Comparison of ENCODE assay signal across 8 mouse cellular contexts in genomic region chr2:57111011-57111790, GRCm38 (mm10). TPM values are rescaled to one million over a fixed set of nuclear protein-coding genes. Genes with fewer than 3 reads are reported as not detected.
DNase-seq lines count a peak whose midpoint lies in the region; ATAC-seq lines count a peak whose summit lies in the region.

No protein-coding gene starts in this region.

- H3K4me1 ChIP-seq in intestine, embryonic 16.5 days (ENCODE audit: control insufficient read depth, insufficient read depth, low read length) = peaks cover 18% of the 10 kb centered on the region
- H3K4me1 ChIP-seq in intestine, embryonic 15.5 days (replicated peaks) = peaks cover 8% of the 10 kb centered on the region
- H3K4me1 ChIP-seq in embryonic facial prominence, embryonic 15.5 days = peaks cover 26% of the 10 kb centered on the region
- peaks cover 57% of the 10 kb centered on the region for H3K4me1 ChIP-seq in neural tube, embryonic 13.5 days (replicated peaks)

- peak overlapping the region; percentile 9 for H3K4me3 ChIP-seq in intestine, embryonic 16.5 days (ENCODE audit: low read length)
- no peak overlapping the region for H3K4me3 ChIP-seq in intestine, embryonic 15.5 days (replicated peaks)
- peak overlapping the region; percentile 18 for H3K4me3 ChIP-seq in embryonic facial prominence, embryonic 15.5 days (replicated peaks)
- H3K4me3 ChIP-seq in neural tube, embryonic 13.5 days = peak overlapping the region; percentile 55

- peak; percentile 15 for DNase-seq in induced T-regulatory cell, adult 2 months (ENCODE audit: low read depth)
- DNase-seq in frontal cortex, postnatal 25 days (ENCODE audit: low spot score in 2 of 2) = no peak
- no peak for DNase-seq in right cerebral cortex, postnatal 36 days (ENCODE audit: low spot score in 2 of 2)
- DNase-seq in adrenal gland, postnatal 4 days (ENCODE audit: low spot score in 2 of 2) = no peak

- H3K27me3 ChIP-seq in intestine, embryonic 16.5 days (replicated peaks; ENCODE audit: control insufficient read depth, insufficient read depth, low read length) = peaks cover 47% of the 10 kb centered on the region
- peaks cover 51% of the 10 kb centered on the region for H3K27me3 ChIP-seq in intestine, embryonic 15.5 days (replicated peaks)
- H3K27me3 ChIP-seq in embryonic facial prominence, embryonic 15.5 days = peaks cover 67% of the 10 kb centered on the region
- H3K27me3 ChIP-seq in neural tube, embryonic 13.5 days = peaks cover 89% of the 10 kb centered on the region

- ATAC-seq in intestine, embryonic 16.5 days = no peak
- ATAC-seq in intestine, embryonic 15.5 days = no peak
- ATAC-seq in embryonic facial prominence, embryonic 15.5 days (ENCODE audit: insufficient number of reproducible peaks, low FRiP score, low TSS enrichment, low read depth) = no peak
- ATAC-seq in neural tube, embryonic 13.5 days (ENCODE audit: low read depth) = no peak

- H3K4me2 ChIP-seq in intestine, embryonic 16.5 days (ENCODE audit: low read depth, low read length) = no peak overlapping the region
- H3K4me2 ChIP-seq in intestine, embryonic 15.5 days (replicated peaks) = no peak overlapping the region
- peak overlapping the region; percentile 21 for H3K4me2 ChIP-seq in embryonic facial prominence, embryonic 15.5 days (replicated peaks)
- H3K4me2 ChIP-seq in neural tube, embryonic 13.5 days = peak overlapping the region; percentile 98

- no peak overlapping the region for H3K9ac ChIP-seq in intestine, embryonic 16.5 days (ENCODE audit: low read depth, low read length)
- H3K9ac ChIP-seq in intestine, embryonic 15.5 days = no peak overlapping the region
- H3K9ac ChIP-seq in embryonic facial prominence, embryonic 15.5 days = no peak overlapping the region
- H3K9ac ChIP-seq in neural tube, embryonic 13.5 days = peak overlapping the region; percentile 52

- no peak overlapping the region for H3K27ac ChIP-seq in intestine, embryonic 16.5 days (ENCODE audit: low read length)
- no peak overlapping the region for H3K27ac ChIP-seq in intestine, embryonic 15.5 days
- H3K27ac ChIP-seq in embryonic facial prominence, embryonic 15.5 days (replicated peaks) = no peak overlapping the region
- H3K27ac ChIP-seq in neural tube, embryonic 13.5 days (replicated peaks) = peak overlapping the region; percentile 43

- no peaks in the 10 kb centered on the region for H3K9me3 ChIP-seq in intestine, embryonic 16.5 days (ENCODE audit: control insufficient read depth, low read length)
- H3K9me3 ChIP-seq in intestine, embryonic 15.5 days = no peaks in the 10 kb centered on the region
- no peaks in the 10 kb centered on the region for H3K9me3 ChIP-seq in embryonic facial prominence, embryonic 15.5 days (replicated peaks)
- H3K9me3 ChIP-seq in neural tube, embryonic 13.5 days = no peaks in the 10 kb centered on the region

- 23% methylated on average over 39 of the region's 39 CpGs for WGBS in intestine, embryonic 16.5 days
- WGBS in intestine, embryonic 15.5 days = 20% methylated on average over 39 of the region's 39 CpGs
- WGBS in embryonic facial prominence, embryonic 15.5 days = 17% methylated on average over 39 of the region's 39 CpGs
- WGBS in neural tube, embryonic 13.5 days = 3% methylated on average over 39 of the region's 39 CpGs

- H3K36me3 ChIP-seq in intestine, embryonic 16.5 days (ENCODE audit: control insufficient read depth, insufficient read depth, low read length) = no peaks in the 10 kb centered on the region
- H3K36me3 ChIP-seq in intestine, embryonic 15.5 days = no peaks in the 10 kb centered on the region
- no peaks in the 10 kb centered on the region for H3K36me3 ChIP-seq in embryonic facial prominence, embryonic 15.5 days
- H3K36me3 ChIP-seq in neural tube, embryonic 13.5 days = no peaks in the 10 kb centered on the region

RNA-seq across cellular contexts. Expression of gene Nr4a2, which starts 12.6 kb away (rescaled TPM):
- polyA plus RNA-seq in intestine, embryonic 16.5 days (2015; fragmentation: Nextera tagmentation; extraction: Ambion mirVana) = 2.7 and 2.9 TPM in 2 replicates
- 3.3 and 3.9 TPM in 2 replicates for polyA plus RNA-seq in intestine, embryonic 15.5 days (2015; fragmentation: Nextera tagmentation; extraction: Ambion mirVana)
- 9.0 and 10.7 TPM in 2 replicates for polyA plus RNA-seq in embryonic facial prominence, embryonic 15.5 days (2015; fragmentation: Nextera tagmentation; extraction: Ambion mirVana)
- 21.8 and 25.1 TPM in 2 replicates for polyA plus RNA-seq in neural tube, embryonic 13.5 days (2015; fragmentation: Nextera tagmentation; extraction: Ambion mirVana)
- total RNA-seq in adrenal gland, postnatal 4 days (2021) = 1 to 10 TPM; 6.6 to 7.6 TPM

Comparison
In these comparisons a context has a peak if more than half of its experiments do, and no peak if none do; other contexts are left out.
1. H3K4me2 ChIP-seq: peak in embryonic facial prominence, embryonic 15.5 days (single experiment) and neural tube, embryonic 13.5 days (single experiment); none in intestine, embryonic 16.5 days (single experiment) and intestine, embryonic 15.5 days (single experiment).